Mouse (Mus musculus) hindbrain, postnatal 0 days (tissue): ENCODE data around the gene Itgb1. TPM values are rescaled to one million over a fixed set of nuclear protein-coding genes. Genes with fewer than 3 reads are reported as not detected.
A peak's percentile ranks its signal among the peaks of the same experiment; 100 is the strongest.

ENCODE experiments used
- ATAC-seq: fragments of 200-750 bp; cut with Nextera tagmentation; 2 replicates; pipeline ENCODE4 v1.8.0; 2017; ENCODE audit warnings: mild to moderate bottlenecking, moderate TSS enrichment, moderate library complexity
- DNase-seq: peaks from one replicate; pipeline ENCODE4 v3.0.0-alpha.2; 2015; ENCODE audit warnings: low spot score
- H3K27ac ChIP-seq: fragments of 300-500 bp; sonication (generic); 2 replicates; pipeline ENCODE4 v1.5.1; 2014; ENCODE audit warnings: mild to moderate bottlenecking
- H3K27me3 ChIP-seq: fragments of 300-500 bp; sonication (generic); 2 replicates; pipeline ENCODE4 v1.6.1; 2014; ENCODE audit warnings: low read length, mixed read lengths; ENCODE audit not compliant: insufficient read depth
- H3K36me3 ChIP-seq: fragments of 300-500 bp; sonication (generic); 2 replicates; pipeline ENCODE4 v1.6.1; 2014; ENCODE audit warnings: low read length, mixed read lengths; ENCODE audit not compliant: insufficient read depth
- H3K4me1 ChIP-seq: fragments of 300-500 bp; sonication (generic); 2 replicates; pipeline ENCODE4 v1.6.1; 2014; ENCODE audit warnings: antibody characterized with exemption, low read length, mixed read lengths; ENCODE audit not compliant: insufficient read depth
- H3K4me2 ChIP-seq: fragments of 300-500 bp; sonication (generic); 2 replicates; pipeline ENCODE4 v1.6.1; 2014; ENCODE audit warnings: low read depth, mild to moderate bottlenecking, low read length, moderate library complexity, mixed read lengths
- H3K4me3 ChIP-seq: fragments of 300-500 bp; sonication (generic); 2 replicates; pipeline ENCODE4 v1.5.1; 2014; ENCODE audit warnings: low read length
- H3K9ac ChIP-seq: fragments of 300-500 bp; sonication (generic); replicated peaks from 2 replicates; pipeline ENCODE4 v1.6.1; 2014; ENCODE audit warnings: mild to moderate bottlenecking, low read length, moderate library complexity, mixed read lengths
- H3K9me3 ChIP-seq: fragments of 300-500 bp; sonication (generic); 2 replicates; pipeline ENCODE4 v1.6.1; 2016; ENCODE audit warnings: low read length, mixed read lengths
- CTCF ChIP-seq: IDR thresholded peaks from 2 replicates; pipeline ENCODE4 v1.5.1; 2016; ENCODE audit warnings: antibody characterized with exemption, control low read depth, low read depth
- WGBS: fragments of 180-500 bp; shearing (Covaris S2); extraction: QIAGEN DNeasy Blood & Tissue Kit; methylation state at CpG from one replicate; pipeline ENCODE4 v1.1.7; 2014; 5-methylcytosine and 5-hydroxymethylcytosine counted together
- polyA plus RNA-seq: library from polyadenylated mRNA; unstranded; fragments of >200 nt; fragmentation: Nextera tagmentation; extraction: Ambion mirVana; gene quantifications from 2 replicates; pipeline ENCODE4 v1.2.1, GENCODE M21; 2015
- total RNA-seq: library from RNA; depleted of rRNA; stranded (reverse); fragments of >200 nt; gene quantifications from 2 replicates; pipeline ENCODE4 v1.2.3, GENCODE M21; 2014; rRNA removed

Gene Itgb1
- total and polyA plus RNA-seq, 2 experiments from 2014 or later: 59.1 to 70.8 TPM

DNA sequence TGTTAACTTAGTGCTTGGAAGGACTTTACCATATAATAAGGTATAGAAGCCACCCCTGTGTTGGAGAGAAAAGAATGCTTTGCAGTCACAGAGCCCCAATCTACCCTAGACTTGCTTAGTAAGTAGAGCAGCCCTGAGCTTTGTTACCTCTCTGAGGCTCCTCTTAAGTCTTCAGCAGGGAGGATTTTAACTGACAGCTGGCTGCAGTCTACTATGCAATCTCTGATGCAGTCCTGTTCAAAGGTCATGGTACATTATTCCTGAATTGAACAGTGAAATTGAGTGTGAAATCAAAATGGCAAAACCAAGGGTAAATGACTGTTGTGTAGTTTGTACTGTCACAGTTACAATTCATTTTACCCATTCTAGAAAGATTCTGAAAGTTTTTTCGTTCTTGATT lies 41.8 kb downstream of the Itgb1 start:
- no peak overlapping the region for H3K27ac ChIP-seq

DNA sequence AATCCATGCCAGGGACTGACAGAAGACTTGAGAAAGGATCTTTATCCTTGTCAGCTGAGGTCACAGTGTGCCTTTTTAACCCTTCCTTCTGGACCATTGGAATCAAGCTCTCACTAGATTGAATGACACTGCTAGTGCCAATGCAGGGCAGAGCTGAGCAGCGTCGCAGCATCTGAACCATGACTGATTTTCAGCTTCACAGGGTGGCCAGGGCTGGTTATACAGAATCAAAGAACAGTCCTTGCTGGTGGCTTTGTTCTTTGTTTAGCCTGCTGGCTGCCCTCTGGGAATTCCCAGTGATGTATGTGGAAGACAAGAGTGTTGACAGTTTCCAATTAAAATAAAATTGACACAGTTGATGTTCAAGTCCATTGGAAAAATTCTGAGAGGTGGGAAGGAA lies 46.8 kb downstream of the Itgb1 start:
- ATAC-seq: peak; percentile 61; the same call in 1 of the 2 replicates
- Histone ChIP-seq H3K27me3 (no peaks in the 10 kb centered on the region), H3K9ac (no peak overlapping the region), H3K4me3 (no peak overlapping the region), H3K4me1 (no peaks in the 10 kb centered on the region), H3K9me3 (no peaks in the 10 kb centered on the region), H3K27ac (no peak overlapping the region), H3K4me2 (no peak overlapping the region), H3K36me3 (peaks cover 14% of the 10 kb centered on the region)
- DNase-seq: peak; percentile 33
- TF ChIP-seq CTCF: no peak
- 9% methylated on average over 2 of the region's 2 CpGs for WGBS

More for the DNA sequence above, 41.8 kb downstream of the Itgb1 start:
- no peak overlapping the region for H3K9ac ChIP-seq
- ATAC-seq (no peak), DNase-seq (no peak)
- no peaks in the 10 kb centered on the region for H3K9me3 ChIP-seq
- H3K4me3 ChIP-seq: no peak overlapping the region
- H3K36me3 ChIP-seq: peaks cover 23% of the 10 kb centered on the region
- H3K4me1 ChIP-seq: no peaks in the 10 kb centered on the region
- no peaks in the 10 kb centered on the region for H3K27me3 ChIP-seq
- 47% methylated on average over 1 of the region's 1 CpGs for WGBS
- no peak overlapping the region for H3K4me2 ChIP-seq
- TF ChIP-seq CTCF: no peak

DNA sequence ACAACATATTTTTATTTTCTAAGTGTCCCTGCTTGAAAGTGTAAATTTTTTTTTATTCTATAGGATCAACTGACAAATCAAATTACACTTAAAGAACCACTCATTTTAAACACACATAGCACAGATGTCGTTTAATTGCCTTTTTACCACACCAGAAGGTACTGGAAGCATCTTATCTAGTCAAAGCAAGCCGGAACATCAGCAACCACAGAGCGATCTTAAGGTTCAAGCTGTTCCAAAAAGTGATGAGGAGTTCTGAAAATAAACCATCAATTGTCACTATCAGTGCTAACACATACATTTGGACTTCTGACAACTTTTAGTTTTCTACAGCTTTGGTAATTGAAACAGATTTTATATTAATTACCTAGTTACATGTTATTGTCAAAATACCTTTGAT lies 48.7 kb downstream of the Itgb1 start:
- Histone ChIP-seq H3K4me1 (no peaks in the 10 kb centered on the region), H3K27ac (no peak overlapping the region), H3K36me3 (peaks cover 18% of the 10 kb centered on the region), H3K9me3 (no peaks in the 10 kb centered on the region), H3K4me2 (no peak overlapping the region), H3K27me3 (no peaks in the 10 kb centered on the region), H3K4me3 (no peak overlapping the region), H3K9ac (no peak overlapping the region)
- TF ChIP-seq CTCF: no peak
- DNase-seq: no peak
- 93% methylated on average over 3 of the region's 3 CpGs for WGBS
- ATAC-seq: no peak

DNA sequence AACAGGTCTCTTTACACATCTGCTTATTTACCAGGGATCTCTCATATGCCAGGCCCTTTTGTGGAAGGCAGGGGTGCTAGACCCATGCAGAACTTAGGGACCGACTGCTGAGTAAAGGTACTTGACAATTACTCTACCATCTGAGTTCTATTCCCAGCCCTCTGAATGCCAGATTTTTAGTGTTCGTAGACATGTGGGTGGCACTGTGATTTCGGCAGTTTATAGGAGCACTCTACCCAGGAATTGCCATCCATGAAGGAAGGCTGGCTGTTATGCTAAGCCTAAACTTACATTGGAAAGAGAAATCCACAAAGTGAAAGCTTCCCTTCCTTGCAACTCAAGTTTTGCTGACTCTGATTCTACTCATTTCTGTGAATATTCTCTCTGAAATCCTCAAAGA lies 50.2 kb downstream of the Itgb1 start:
- Histone ChIP-seq H3K27me3 (no peaks in the 10 kb centered on the region), H3K36me3 (peaks cover 12% of the 10 kb centered on the region), H3K4me1 (no peaks in the 10 kb centered on the region), H3K4me2 (no peak overlapping the region), H3K4me3 (no peak overlapping the region), H3K9me3 (no peaks in the 10 kb centered on the region), H3K9ac (no peak overlapping the region), H3K27ac (no peak overlapping the region)
- ATAC-seq (no peak), DNase-seq (no peak)
- WGBS: 95% methylated on average over 3 of the region's 3 CpGs
- TF ChIP-seq CTCF: no peak

Other genes starting within 250 kb of the Itgb1 start
- not detected in 2 replicates for gene Gm3952, start 113.0 kb downstream of the Itgb1 start, total RNA-seq
- gene Gm3952, start 113.0 kb downstream of the Itgb1 start, polyA plus RNA-seq: not detected in 2 replicates